Mouse (Mus musculus) Patski (cell line): Measurements from ENCODE around the gene Trub1. TPM values are rescaled to one million over a fixed set of nuclear protein-coding genes. Genes with fewer than 3 reads are reported as not detected.

Source experiments
- ATAC-seq: fragments of 100-300 bp; one replicate; pipeline ENCODE4 v1.8.0; 2021
- CTCF ChIA-PET: fragments of 350-600 bp; sonication (Branson Sonifier 250); formaldehyde crosslinking; loops from one replicate; lab custom pipeline; 2022; ENCODE audit warnings: inconsistent platforms; lab: Charles Lee
- POLR2A ChIA-PET: fragments of 350-600 bp; sonication (Branson Sonifier 250); formaldehyde crosslinking; loops from one replicate; lab custom pipeline; 2022; ENCODE audit warnings: antibody characterized with exemption, inconsistent platforms; lab: Charles Lee
- DNase-seq: peaks from one replicate; pipeline ENCODE4 v3.0.0-alpha.2; 2011; ENCODE audit warnings: low read depth, low spot score
- H3K27me3 ChIP-seq: fragments of 371-371 bp; one replicate; pipeline ENCODE4 v1.5.1; 2021
- CTCF ChIP-seq: fragments of 100-300 bp; IDR thresholded peaks from one replicate; pipeline ENCODE4 v1.5.1; 2021
- in situ Hi-C: fragments of 300-500 bp; cut with MboI; formaldehyde crosslinking; loops from 3 replicates; pipeline ENCODE4 v1.11.1; 2018; ENCODE audit warnings: low pct_unique_long_range_greater_than_20kb, mixed read lengths
- polyA plus RNA-seq: library from polyadenylated mRNA; unstranded; gene quantifications from one replicate; pipeline ENCODE4 v1.2.3, GENCODE M21; 2021

Gene Trub1
- polyA plus RNA-seq, 1 experiment from 2014 or later = 13.3 TPM

DNA sequence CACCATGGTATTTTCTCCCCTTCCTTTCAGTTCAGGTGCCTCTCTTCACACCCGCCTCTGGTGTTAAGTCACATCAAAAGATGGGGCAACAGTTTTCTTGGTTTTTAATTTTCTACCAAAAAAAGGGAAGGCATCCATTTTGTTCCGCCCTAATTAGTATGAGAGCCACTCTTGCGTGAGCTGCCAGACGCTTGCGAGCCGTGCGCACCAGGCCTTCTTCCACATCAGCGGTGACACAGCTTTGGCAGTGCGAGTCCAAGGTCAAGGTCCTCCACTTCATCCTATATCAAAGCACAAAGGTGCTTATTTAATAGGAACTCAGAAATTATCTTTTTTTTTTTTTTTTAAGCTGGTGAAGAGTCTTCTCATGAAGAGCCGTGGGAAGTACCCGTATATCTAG is 87.4 kb downstream of the Trub1 start:
- peaks cover 24% of the 10 kb centered on the region for H3K27me3 ChIP-seq
- in situ Hi-C loops = no loop called here
- no peak for DNase-seq
- ChIA-PET POLR2A (interaction anchor here (0.6 kb wide), 1 partner anchor 47 kb away, joined by 3 read pairs; no protein-coding TSS in a partner anchor), CTCF (interaction anchor here (2.0 kb wide), 1 partner anchor 13 kb away, joined by 4 read pairs; no protein-coding TSS in a partner anchor)
- no peak for ATAC-seq
- TF ChIP-seq CTCF = no peak

Other genes with a start within 250 kb of the Trub1 start
- 105 TPM for gene Ablim1, start 138.0 kb upstream of the Trub1 start, polyA plus RNA-seq
- 21.5 TPM for gene Fam160b1, start 92.2 kb upstream of the Trub1 start, polyA plus RNA-seq
- 27.9 TPM for gene Atrnl1, start 158.1 kb downstream of the Trub1 start, polyA plus RNA-seq